Mouse (Mus musculus): Measurements from ENCODE around the gene Hsdl2.
"Not testable (repeated sequence)": the region's sequence is repeated elsewhere in the genome, so short reads cannot be mapped to it uniquely, and the experiment has no call there.

The Hsdl2 gene

DNA sequence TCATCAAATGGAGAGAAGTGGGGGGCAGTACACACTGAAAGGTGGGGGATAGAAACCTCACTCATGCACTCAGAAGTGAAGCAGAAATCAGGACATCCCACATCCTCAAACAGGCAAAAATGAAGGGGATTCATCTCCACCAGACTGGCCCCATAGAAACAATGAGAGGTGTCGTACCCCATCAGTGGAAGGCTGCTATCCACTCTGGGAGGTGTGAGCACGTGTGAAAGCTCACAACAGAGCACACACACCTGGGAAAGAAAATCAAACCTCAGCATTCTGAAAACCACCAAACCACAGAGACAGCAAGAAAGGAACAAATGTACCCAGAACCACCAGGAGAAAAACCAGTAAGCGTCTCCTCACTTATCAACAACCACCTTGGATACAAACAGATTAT is 17.2 kb upstream of the Hsdl2 start:
- no peak for DNase-seq (ENCODE audit: low spot score in 2 of 2)

DNA sequence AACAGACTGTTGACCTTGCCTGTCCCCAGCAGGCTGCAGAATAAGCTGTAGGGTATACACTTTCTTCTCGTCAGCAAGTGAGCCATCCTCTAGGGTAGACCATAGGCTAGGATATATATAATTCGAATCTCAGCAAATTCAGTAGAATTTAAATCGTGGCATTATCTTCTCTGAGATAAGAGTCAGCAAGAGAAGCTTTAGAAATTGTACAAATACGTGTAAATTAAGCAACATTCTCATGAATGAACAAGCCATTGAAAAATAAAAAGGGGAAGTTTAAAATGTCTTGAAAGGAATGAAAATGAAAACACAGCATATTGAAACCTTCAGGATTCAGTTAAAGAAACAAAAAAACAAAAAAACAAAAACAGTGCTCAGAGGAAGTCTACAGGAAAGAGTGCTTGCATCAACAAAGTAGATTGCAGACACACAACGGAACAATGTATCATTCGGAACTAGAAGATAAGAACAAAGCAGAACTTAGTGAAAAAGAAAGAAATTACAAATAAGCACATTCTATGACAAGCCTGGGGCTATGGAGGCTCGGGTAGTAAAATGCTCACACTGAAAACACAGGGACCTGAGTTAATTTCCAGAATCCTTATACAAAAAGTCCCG is 15.7 kb upstream of the Hsdl2 start:
- no peak for DNase-seq (ENCODE audit: low spot score in 2 of 2)

DNA sequence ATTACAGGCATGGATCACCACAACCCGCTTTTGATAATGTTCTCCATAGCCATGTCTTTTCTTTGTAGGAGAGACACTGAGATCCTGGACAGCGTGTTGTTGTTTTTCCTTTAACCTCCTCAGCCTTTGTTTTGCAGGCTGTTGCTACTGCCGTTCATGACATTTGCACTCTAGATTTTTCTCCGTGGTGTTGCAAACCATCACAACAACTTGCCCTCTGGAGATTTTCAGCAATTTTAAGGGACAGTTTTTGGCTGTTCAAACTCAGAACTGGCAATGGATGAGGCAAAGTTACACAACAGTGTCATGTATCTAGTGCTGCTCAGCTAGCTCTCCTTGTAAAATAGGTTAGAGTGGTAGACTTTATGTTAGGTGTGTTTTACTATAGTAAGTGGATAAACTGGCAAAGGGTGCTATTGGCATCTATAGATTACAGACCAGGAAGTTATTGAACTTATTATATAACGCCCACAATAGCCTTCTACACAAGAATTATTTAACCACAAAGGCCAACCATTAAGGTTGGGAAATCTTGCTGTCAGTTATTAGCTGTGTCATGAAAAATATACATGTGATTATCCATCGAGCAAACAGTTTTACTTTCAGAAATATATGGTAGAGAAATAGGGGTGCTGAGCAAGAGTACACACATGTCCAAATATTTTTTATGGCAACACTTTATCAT is 13.6 kb upstream of the Hsdl2 start:
- no peak for DNase-seq (ENCODE audit: low spot score in 2 of 2)

DNA sequence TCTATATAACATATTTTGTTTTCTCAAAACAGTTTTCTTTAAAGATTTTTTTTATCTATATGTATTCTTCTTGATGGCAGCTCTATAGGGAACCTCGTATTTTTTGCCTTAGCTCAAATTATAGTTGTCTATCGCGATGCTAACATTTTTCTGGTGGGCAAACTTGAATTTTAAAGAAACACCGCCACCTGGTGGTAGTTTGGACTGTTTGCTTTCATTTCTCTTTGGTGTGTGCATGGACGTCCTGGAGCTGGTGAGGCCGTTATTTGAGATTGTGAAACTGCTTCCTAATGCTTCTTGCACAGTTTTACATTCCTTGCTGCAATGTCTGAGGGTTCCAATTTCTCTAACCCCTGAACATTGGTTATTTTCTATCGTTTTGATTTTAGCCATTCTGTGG is 11.8 kb upstream of the Hsdl2 start:
- peak; percentile 66 to 75 for DNase-seq (ENCODE audit: low spot score in 2 of 2)

DNA sequence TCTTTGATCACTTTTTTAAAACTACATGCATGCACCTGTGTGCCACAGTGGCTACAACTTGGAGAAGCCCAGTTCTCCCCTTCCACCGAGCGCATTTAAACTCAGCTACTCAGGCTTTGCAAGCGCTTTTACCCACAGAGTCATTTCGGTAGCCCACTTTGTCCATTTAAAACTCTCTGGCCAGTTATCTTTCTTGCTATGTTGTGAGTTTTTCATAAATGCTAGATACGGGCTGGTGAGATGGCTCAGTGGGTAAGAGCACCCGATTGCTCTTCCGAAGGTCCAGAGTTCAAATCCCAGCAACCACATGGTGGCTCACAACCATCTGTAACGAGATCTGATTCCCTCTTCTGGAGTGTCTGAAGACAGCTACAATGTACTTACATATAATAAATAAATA is 10.8 kb upstream of the Hsdl2 start:
- not testable (repeated sequence) for DNase-seq (ENCODE audit: low spot score in 2 of 2)

DNA sequence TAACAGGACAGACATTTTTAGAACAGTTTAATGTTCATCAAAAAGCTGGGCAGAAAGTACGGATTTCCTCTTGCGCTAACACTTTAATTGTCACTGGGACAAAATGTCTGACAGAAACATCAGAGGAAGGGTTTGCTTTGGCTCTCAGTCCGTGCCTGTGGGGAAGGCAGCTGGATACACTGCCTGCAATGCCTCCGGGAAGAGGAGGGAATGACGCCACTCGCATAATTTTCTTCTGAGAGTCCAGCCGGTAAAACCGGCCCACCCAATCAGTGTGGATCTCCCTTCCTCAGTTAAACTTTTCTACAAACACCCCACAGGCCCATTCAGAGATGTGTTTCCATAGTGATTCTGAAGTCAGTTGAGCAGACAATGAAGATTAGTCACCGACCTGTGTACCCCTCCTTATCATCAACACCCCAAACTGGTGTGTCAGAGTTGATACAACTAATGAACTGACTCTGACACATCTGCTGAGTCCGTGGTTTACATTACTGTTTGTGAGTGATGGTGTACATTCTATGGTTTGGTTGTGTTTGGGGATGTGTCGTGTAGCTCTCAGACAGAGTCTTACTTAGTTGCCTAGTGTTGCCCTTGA is 8.7 kb upstream of the Hsdl2 start:
- no peak for DNase-seq (ENCODE audit: low spot score in 2 of 2)

DNA sequence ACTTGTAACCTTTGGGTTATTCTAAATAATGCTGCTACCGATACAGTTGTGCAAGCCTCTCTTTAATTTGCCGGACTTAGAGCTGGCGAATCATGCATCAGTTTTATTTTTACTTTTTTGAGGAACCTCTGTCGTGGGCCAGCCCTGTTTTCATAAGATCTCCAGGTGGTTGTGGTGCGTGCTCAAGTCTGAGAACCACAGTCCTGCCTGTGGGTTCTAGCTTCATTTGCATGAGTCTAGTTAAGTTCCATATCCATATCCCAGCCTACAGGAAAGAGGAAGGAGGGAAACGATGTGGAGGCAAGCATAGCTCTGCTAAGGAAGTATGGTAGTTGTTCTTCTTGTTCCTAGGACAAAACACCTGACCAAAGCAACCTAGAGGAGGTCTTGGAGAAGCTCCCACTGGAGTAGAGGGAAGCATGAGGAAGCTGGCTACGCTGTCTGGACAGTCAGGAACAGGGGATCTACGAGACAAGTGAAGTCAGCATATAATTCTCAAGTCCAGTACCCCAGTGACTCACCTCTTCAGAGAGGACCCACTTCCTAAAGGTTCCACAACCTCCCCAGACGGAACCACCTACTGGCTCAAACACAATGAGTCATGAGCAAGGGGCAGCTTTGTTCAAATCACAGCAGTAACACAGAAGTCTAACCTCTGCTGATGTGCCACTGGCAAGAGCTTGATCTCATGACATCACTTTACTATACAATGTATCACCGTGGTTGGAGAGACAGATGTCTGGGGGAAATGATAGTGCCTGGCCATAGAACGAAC is 6.0 kb upstream of the Hsdl2 start:
- DNase-seq (ENCODE audit: low spot score in 2 of 2), result no peak

DNA sequence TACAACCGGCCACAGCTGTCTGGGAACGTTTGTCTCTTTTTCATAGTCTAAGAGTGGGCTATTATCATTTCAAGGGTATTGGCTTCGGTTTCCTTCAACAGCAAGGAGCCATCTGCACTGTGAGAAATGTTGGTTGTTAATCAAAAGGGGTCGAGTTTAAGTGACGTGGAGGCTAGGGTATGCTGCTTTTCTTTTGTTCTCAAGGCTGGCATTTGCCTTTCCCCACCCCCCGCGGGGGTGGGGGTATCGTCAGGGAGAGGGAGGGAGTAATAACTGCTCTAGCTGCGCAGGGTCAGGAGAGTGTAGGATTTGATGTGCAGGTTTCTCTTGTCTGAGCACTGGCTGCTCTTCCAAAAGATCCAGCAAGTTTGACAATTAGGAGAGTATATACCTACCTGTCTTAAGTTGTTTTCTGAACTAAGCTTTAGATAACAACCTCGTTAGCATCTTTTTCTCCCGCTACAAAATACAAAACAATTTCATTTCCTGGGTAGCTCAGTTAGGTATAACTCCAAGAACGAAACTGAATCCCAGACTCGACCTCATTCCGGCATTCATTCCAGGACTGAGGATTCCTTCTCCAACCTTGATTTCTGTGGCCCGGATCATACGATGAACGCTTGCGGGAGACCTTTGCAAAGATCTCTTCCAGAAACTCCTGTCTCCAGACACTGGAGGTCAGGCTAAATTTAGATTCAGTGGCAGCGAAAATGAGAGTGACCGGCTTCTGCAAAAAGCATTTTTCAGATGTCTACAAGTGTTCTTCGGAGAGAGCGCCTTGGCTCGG is 675 bp upstream of the Hsdl2 start:
- DNase-seq (ENCODE audit: low spot score in 2 of 2), result peak in 1 of 2 experiments; percentile 34

DNA sequence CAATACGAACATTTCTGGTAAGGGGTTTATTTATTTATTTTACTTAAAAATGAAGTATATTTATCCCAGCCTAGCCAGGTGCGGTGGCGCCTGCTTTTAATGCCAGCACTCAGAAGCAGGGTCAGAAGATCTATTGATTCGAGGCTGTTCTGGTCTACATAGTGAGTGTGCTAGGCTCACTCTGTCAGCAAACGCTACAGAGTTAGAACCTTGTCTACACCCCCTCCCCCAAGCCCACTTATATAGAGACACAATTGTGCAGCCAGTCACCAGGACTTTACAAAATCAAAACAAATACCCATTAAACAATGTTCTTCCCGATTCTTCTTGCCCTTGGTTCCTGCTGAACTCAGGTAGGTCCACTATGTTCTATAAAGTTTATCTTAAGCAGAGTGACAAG is 823 bp downstream of the Hsdl2 start:
- DNase-seq (ENCODE audit: low spot score in 2 of 2), result no peak

DNA sequence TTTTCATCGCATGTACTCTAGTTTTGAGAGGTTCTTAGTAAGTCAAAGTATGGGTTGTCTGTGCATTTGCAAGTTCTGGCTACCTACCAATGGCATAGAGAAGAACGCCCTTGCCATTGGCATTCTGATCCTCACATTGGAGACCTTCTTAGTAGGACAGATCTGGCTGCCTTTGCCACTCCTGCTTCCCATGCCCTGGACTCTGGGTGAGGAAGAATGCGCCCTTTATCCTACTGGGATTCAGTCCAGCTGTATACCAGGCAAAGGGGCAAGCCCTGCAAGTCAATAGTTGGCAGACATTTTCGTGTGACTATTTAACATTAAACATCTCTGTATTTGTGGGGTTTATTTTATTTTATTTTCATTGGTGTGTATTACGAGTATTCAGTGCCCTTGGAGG is 3.7 kb downstream of the Hsdl2 start:
- DNase-seq (ENCODE audit: low spot score in 2 of 2), result no peak

DNA sequence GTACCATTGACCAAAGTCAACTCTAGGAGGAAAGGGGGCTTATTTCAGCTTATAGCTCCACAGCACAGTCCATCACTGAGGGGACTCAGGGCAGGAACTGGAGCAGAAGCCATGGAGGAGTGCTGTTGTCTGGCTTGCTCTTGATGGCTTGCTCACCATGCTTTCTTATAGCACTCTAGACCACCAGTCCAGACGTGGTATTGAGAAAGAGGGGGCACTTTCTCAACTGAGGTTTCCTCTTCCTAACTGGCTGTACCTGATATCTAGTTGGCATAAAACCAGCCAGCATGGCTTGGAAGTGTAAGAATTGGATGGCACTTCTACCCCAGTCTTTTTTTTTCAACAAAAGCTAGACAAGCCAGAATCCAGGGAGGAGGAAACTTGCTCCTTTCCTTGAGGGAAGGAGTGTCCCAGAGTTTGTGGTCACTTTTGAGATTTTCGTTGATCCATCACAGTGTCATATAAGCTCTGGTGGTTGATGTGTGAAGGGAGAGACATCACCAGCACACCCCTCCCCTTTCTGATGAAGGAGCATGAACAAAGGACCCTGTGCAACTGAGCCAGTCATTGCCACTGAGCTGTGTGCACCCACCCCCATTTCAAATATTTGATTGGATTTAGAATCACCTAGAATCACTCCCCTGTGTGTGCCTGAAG is 6.0 kb downstream of the Hsdl2 start:
- DNase-seq (ENCODE audit: low spot score in 2 of 2), result no peak

DNA sequence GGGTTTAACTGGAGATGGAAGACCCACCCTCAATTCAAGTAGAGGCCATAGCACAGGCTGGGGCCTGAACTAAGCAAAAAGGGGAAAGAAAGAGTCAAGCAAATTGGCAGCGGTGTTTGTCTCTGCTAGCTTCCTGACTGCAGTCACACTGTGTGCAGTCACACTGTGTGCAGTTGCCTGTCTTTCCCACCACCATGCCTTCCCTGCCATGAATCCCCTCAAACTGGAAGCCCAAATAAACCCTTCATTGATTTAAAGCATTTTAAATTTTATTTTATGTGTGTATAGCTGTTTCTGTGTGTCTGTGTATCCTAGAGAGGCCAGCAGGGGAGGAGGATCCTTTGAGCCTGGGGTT is 6.5 kb downstream of the Hsdl2 start:
- no peak for DNase-seq (ENCODE audit: low spot score in 2 of 2)

DNA sequence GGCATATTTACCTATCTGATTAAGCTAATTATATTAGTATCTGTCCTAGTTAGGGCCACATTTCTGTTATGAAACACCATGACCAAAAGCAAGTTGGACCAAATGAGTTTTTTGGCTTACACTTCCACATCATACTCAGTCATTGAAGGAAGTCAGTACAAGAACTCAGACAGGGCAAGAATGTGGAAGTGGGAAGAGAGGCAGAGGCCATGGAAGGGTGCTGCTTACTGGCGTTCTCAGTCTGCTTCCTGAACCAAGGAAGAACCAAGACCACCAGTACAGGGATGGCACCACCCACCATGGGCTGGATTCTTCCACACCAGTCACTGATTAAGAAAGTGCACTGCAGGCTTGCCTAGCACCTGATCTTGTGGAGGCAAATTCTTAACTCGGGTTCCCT is 13.3 kb downstream of the Hsdl2 start:
- no peak for DNase-seq (ENCODE audit: low spot score in 2 of 2)

DNA sequence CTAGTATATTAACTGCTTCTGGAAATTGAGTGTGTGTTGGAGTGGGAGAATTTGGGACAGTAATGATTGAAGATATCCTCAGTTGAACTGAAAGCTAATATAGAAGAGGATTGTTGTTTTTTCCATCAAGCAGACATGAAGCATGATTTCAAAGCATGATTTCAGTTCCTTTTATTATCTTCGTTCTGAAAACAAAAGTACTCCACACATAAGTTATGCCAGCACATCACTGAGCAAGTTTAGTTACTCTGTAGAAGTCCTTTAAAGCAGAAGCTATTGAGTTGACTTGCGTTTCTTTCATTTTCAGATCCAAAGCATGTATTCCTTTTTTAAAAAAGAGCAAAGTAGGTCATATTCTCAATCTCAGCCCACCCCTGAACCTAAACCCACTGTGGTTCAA is 15.2 kb downstream of the Hsdl2 start:
- DNase-seq (ENCODE audit: low spot score in 2 of 2), result peak in 1 of 2 experiments; percentile 33

DNA sequence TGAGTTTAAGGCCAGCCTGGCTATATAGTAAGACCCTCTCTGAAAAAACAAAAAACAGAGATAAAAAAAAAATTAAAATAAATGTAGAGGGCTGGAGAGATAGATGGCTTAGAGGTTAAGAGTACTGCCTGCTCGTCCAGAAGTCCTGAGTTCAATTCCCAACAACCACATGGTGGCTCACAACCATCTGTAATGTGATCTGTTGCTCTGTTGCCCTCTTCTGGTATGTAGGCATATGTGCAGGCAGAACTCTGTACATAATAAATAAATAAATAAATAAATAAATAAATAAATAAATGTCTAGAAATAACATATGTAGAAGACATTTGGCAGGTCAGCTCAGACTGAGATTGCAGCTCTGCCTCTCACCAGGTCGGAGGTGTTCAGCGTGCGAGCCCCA is 21.3 kb downstream of the Hsdl2 start:
- no peak for DNase-seq (ENCODE audit: low spot score in 2 of 2)

DNA sequence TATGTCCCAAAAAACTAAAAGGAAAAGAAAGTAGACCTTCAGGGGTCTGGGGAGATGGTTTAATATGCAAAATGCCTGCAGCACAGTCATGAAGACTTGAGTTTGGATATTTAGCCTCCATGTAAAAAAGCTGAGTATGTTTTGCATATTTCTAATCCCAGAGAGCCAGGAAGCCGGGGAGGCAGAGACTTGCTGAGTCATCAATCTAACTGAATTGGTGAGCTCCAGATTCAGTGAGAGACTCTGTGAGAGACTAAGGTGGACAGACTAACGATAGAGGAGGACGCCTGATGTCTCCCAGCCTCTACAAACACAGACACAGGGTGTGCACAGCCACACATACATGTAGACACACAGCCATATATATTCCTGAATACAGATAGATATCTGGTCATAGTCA is 23.5 kb downstream of the Hsdl2 start:
- DNase-seq (ENCODE audit: low spot score in 2 of 2), result no peak

DNA sequence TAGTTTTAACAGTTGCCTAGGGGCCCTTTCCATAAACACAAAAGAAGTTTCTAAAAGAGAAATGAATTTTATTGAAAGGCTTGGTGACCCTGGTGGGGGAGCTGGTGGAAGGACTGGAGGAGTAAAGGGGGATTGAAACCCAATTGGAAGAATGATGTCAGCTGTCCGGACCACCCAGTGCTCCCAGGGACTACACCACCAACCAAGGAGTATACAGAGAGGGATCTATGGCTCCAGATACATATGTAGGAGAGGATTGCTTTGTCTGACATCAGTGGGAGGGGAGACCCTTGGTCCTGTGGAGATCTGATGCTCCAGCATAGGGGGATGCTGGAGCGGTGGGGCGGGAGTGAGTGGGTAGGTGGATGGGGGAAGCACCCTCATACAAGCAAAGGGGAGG is 24.1 kb downstream of the Hsdl2 start:
- no peak for DNase-seq (ENCODE audit: low spot score in 2 of 2)

DNA sequence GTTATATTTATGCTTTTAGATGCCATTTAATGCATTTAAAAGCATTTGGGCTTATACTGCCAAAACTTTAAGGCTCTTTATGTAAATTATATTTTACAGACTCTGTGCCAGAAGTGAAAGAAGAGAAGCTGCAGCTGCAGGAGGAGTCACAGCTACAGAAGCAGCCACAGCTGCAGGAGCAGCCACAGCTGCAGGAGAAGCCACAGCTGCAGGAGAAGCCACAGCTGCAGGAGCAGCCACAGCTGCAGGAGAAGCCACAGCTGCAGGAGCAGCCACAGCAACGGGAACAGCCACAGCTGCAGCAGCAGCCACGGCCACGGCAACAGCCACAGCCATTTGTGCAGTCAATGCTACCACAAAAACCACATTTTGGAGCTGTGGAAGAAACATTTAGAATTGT is 29.0 kb downstream of the Hsdl2 start:
- DNase-seq (ENCODE audit: low spot score in 2 of 2), result no peak

DNA sequence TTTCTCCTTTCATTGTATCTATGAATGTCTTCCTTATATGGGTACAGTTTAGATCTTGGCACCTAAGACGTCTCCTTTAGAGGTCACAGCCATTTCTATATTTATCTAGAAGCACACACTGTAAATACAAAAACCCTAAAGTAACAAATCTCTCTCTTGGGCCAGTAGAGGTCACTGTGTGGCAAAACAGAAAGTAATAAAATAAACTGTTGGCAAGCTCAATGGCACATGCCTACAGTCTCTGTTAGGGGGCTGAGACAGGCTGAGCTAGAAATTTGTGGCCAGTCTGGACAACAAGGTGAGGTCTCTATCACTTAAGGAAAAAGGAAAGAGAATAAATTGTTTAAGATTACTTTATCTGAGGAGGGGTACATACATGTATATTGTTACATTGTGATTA is 33.6 kb downstream of the Hsdl2 start:
- DNase-seq (ENCODE audit: low spot score in 2 of 2), result peak; percentile 19 to 43

DNA sequence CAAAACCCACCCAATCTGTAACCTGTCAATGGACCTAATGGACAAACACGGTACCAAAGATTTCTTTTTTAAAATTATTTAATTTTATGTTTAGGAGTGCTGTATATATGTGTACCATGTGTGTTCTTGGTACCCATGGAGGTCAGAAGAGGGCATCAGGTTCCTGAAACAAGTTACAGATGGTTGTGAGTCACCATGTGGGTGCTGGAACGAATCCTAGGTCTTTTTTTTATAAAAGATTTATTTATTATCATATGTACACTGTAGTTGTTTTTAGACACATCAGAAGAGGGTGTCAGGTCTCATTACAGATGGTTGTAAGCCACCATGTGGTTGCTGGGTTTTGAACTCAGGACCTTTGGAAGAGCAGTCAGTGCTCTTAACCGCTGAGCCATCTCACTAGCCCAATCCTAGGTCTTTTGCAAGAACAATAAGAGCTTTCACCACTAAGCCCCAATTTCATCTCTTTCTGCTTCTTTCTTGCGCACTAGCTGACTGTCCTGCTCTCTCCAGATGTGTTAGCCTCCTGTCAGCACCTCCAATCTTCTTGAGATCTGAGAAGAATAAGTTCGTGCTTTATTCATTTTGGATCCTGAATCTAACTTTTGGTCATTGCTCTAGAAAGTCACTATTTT is 38.4 kb downstream of the Hsdl2 start:
- no peak for DNase-seq (ENCODE audit: low spot score in 2 of 2)

DNA sequence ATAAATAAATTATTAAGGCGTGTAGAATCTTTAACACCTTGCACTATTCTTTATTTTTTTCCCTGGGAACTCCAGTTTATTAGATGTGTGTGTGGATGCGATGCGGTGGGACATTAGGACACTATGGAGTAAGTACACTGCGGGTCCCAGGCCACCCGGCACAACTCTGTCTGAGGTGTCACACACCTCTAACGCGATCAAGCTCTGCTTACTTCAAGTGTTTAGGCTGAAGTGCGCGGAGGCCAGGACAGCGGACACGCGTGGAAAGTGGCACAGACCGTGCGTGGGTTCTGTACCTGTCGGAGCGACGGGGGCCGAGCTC is 44.3 kb downstream of the Hsdl2 start:
- no peak for DNase-seq (ENCODE audit: low spot score in 2 of 2)

Data from spleen, postnatal 36 days (tissue).